Mouse (Mus musculus): ENCODE measurements around the gene Stard13. TPM values are rescaled to one million over a fixed set of nuclear protein-coding genes. Genes with fewer than 3 reads are reported as not detected.

Stard13 gene
- polyA plus RNA-seq, 1 experiment from 2014 or later: 4.5 TPM

DNA sequence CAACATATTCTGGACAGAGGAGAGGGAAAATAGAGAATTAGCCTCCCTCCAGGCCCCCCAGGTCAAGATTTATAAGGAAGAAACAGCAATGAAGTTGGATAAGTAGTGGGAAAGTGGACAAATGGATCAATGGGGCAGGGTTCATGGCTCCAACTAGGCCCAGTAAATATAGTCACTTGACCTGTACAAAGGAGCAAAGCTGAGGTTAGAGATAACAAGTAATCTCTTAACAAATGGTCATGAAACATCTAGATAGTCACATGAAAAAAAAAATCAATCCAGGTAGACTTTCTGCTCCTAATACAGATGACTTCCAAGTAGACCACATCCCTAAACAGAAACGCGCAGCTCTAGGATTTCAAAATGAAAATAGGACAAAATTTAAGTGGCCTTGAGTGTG is 155.7 kb downstream of the Stard13 start:
- H3K9me3 ChIP-seq (replicated peaks; ENCODE audit: control insufficient read depth, low read length): no peaks in the 10 kb centered on the region; the same call in 1 of the 2 replicates
- no peak overlapping the region for H3K9ac ChIP-seq (ENCODE audit: low read length)
- H3K4me3 ChIP-seq (ENCODE audit: low read length): no peak overlapping the region
- WGBS: 91% methylated on average over 2 of the region's 2 CpGs
- no peak for ATAC-seq (replicated peaks; ENCODE audit: extremely low read depth, insufficient read depth, low FRiP score)
- no peaks in the 10 kb centered on the region for H3K4me1 ChIP-seq (ENCODE audit: control insufficient read depth, insufficient read depth, low read length)
- H3K27ac ChIP-seq (ENCODE audit: low read length): no peak overlapping the region
- no peaks in the 10 kb centered on the region for H3K27me3 ChIP-seq (ENCODE audit: control insufficient read depth, insufficient read depth, low read length)
- H3K36me3 ChIP-seq (ENCODE audit: control insufficient read depth, insufficient read depth): 0 out of 2 replicates have a peak, but pooled peaks cover 2% of the 10 kb centered on the region
- no peak overlapping the region for H3K4me2 ChIP-seq (ENCODE audit: low read depth, low read length)

DNA sequence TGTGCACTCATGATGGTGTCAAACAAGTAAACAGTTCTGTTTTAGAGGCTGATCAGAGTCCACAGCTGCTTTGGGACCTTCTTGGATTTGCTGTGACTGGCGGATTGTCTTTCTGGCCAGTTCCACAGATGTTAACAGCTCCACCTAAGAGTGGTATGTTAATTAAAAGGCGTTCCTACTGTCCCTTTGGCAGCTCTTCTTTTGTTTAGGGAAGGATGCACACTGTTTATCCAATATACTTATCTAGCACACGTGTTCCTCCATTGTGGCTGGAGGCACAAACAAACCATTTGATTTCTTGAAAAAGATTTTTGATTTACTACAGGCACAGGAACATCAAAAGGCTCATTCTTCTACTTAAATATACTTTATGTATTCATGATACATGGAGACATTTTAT is 156.7 kb downstream of the Stard13 start:
- no peak for ATAC-seq (replicated peaks; ENCODE audit: extremely low read depth, insufficient read depth, low FRiP score)
- Histone ChIP-seq H3K9ac (ENCODE audit: low read length) (no peak overlapping the region), H3K9me3 (replicated peaks; ENCODE audit: control insufficient read depth, low read length) (no peaks in the 10 kb centered on the region; the same call in 1 of the 2 replicates), H3K36me3 (ENCODE audit: control insufficient read depth, insufficient read depth) (0 out of 2 replicates have a peak, but pooled peaks cover 2% of the 10 kb centered on the region), H3K27ac (ENCODE audit: low read length) (no peak overlapping the region), H3K4me2 (ENCODE audit: low read depth, low read length) (no peak overlapping the region), H3K27me3 (ENCODE audit: control insufficient read depth, insufficient read depth, low read length) (no peaks in the 10 kb centered on the region), H3K4me3 (ENCODE audit: low read length) (no peak overlapping the region), H3K4me1 (ENCODE audit: control insufficient read depth, insufficient read depth, low read length) (no peaks in the 10 kb centered on the region)
- 59% methylated on average over 3 of the region's 3 CpGs for WGBS

DNA sequence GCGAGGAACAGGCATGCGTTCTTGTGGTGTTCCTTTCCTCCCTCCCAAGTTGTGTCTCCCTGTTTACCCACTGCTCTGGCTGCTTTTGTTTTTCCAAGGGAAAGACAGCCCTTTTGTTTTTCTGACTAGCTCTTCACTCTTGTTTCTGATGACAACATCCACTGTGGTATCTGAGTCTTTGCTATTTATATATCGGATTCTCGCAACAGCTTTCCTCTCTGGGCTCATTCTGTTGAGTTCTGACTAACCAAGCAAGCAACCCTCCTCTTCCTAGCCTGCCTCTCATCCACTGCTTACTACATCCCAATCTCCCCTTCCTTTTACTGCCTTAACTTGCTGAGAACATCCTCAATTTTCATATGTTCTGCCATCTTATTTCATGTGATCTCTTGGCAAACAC is 159.4 kb downstream of the Stard13 start:
- Histone ChIP-seq H3K4me3 (ENCODE audit: low read length) (no peak overlapping the region), H3K9ac (ENCODE audit: low read length) (no peak overlapping the region), H3K36me3 (ENCODE audit: control insufficient read depth, insufficient read depth) (0 out of 2 replicates have a peak, but pooled peaks cover 2% of the 10 kb centered on the region), H3K27me3 (ENCODE audit: control insufficient read depth, insufficient read depth, low read length) (no peaks in the 10 kb centered on the region), H3K4me1 (ENCODE audit: control insufficient read depth, insufficient read depth, low read length) (peaks cover 2% of the 10 kb centered on the region), H3K9me3 (replicated peaks; ENCODE audit: control insufficient read depth, low read length) (no peaks in the 10 kb centered on the region; the same call in 1 of the 2 replicates), H3K27ac (ENCODE audit: low read length) (no peak overlapping the region), H3K4me2 (ENCODE audit: low read depth, low read length) (no peak overlapping the region)
- WGBS: 44% methylated on average over 4 of the region's 4 CpGs
- no peak for ATAC-seq (replicated peaks; ENCODE audit: extremely low read depth, insufficient read depth, low FRiP score)

DNA sequence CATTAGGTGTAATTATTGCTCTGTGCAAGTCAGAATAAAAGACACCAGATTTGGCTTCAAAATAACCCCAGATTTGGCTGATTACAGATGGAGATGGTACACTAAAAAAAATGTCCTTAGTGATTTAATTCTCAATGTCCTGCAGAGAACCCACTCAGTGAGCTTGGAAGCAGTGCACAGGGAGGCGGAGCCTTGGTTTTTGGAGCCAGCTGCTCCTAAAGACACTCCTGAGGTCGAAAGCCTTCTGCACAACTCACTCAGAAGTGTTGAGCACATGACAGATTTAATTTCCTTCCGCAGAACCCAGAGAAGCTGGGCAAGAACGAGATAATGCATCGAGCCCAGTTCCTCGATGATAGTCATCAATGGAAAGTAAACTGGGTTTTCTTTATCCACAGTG is 162.2 kb downstream of the Stard13 start:
- Histone ChIP-seq H3K4me1 (ENCODE audit: control insufficient read depth, insufficient read depth, low read length) (peaks cover 5% of the 10 kb centered on the region), H3K4me2 (ENCODE audit: low read depth, low read length) (no peak overlapping the region), H3K27me3 (ENCODE audit: control insufficient read depth, insufficient read depth, low read length) (no peaks in the 10 kb centered on the region), H3K27ac (ENCODE audit: low read length) (no peak overlapping the region), H3K4me3 (ENCODE audit: low read length) (no peak overlapping the region), H3K9me3 (replicated peaks; ENCODE audit: control insufficient read depth, low read length) (no peaks in the 10 kb centered on the region; the same call in 1 of the 2 replicates), H3K9ac (ENCODE audit: low read length) (no peak overlapping the region), H3K36me3 (ENCODE audit: control insufficient read depth, insufficient read depth) (0 out of 2 replicates have a peak, but pooled peaks cover 2% of the 10 kb centered on the region)
- no peak for ATAC-seq (replicated peaks; ENCODE audit: extremely low read depth, insufficient read depth, low FRiP score)
- 42% methylated on average over 6 of the region's 6 CpGs for WGBS

DNA sequence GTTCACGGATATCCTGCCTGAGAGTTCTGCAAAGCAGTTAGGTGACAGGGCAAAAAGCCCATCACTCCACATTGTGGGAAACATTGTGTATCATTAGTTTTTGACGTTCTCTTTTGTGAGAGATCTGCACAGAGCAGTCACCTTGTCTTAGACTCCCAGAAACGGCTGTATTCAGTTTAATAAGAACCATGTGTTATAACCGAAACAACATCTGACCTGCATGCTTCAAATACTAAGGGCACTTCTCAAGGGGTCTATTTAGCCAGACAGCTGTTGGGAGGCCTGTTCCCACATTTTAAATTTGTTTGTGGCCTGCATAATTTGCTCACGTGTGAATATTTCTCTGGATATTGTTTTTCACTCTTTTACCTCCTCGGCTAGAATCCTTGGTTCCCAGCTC is 162.7 kb downstream of the Stard13 start:
- peaks cover 8% of the 10 kb centered on the region for H3K4me1 ChIP-seq (ENCODE audit: control insufficient read depth, insufficient read depth, low read length)
- no peak overlapping the region for H3K9ac ChIP-seq (ENCODE audit: low read length)
- H3K27ac ChIP-seq (ENCODE audit: low read length): peak overlapping the region; percentile 32; the same call in 1 of the 2 replicates

DNA sequence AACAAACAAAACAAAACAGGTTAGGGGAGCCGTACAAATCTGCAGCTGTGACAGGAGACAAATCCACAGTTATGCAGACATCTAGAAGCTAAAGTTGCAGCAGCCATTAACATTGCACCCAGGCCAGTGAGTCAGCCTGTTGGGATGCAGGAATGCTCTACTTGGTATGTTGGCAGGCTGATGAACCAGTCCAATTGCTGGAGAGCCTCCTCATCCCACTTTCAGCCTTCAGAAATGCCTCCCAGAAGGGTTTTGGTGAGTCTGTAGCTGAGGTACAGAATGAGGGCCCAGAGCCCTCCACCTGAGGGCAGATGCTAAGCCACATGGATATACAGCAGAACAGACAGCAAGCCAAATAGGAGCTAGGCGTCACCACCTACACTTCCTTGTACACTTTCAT is 164.1 kb downstream of the Stard13 start:
- H3K36me3 ChIP-seq (ENCODE audit: control insufficient read depth, insufficient read depth): no peaks in the 10 kb centered on the region
- no peak overlapping the region for H3K9ac ChIP-seq (ENCODE audit: low read length)
- H3K4me3 ChIP-seq (ENCODE audit: low read length): no peak overlapping the region
- H3K27me3 ChIP-seq (ENCODE audit: control insufficient read depth, insufficient read depth, low read length): no peaks in the 10 kb centered on the region
- 67% methylated on average over 2 of the region's 2 CpGs for WGBS
- ATAC-seq (replicated peaks; ENCODE audit: extremely low read depth, insufficient read depth, low FRiP score): no peak
- H3K27ac ChIP-seq (ENCODE audit: low read length): no peak overlapping the region
- H3K9me3 ChIP-seq (replicated peaks; ENCODE audit: control insufficient read depth, low read length): no peaks in the 10 kb centered on the region
- H3K4me1 ChIP-seq (ENCODE audit: control insufficient read depth, insufficient read depth, low read length): peaks cover 14% of the 10 kb centered on the region
- H3K4me2 ChIP-seq (ENCODE audit: low read depth, low read length): no peak overlapping the region

More for the DNA sequence above, 162.7 kb downstream of the Stard13 start:
- no peak for ATAC-seq (replicated peaks; ENCODE audit: extremely low read depth, insufficient read depth, low FRiP score)
- no peak overlapping the region for H3K4me2 ChIP-seq (ENCODE audit: low read depth, low read length)
- 0 out of 2 replicates have a peak, but pooled peaks cover 2% of the 10 kb centered on the region for H3K36me3 ChIP-seq (ENCODE audit: control insufficient read depth, insufficient read depth)
- WGBS: 66% methylated on average over 6 of the region's 6 CpGs
- H3K4me3 ChIP-seq (ENCODE audit: low read length): no peak overlapping the region
- no peaks in the 10 kb centered on the region for H3K27me3 ChIP-seq (ENCODE audit: control insufficient read depth, insufficient read depth, low read length)
- H3K9me3 ChIP-seq (replicated peaks; ENCODE audit: control insufficient read depth, low read length): no peaks in the 10 kb centered on the region; the same call in 1 of the 2 replicates

DNA sequence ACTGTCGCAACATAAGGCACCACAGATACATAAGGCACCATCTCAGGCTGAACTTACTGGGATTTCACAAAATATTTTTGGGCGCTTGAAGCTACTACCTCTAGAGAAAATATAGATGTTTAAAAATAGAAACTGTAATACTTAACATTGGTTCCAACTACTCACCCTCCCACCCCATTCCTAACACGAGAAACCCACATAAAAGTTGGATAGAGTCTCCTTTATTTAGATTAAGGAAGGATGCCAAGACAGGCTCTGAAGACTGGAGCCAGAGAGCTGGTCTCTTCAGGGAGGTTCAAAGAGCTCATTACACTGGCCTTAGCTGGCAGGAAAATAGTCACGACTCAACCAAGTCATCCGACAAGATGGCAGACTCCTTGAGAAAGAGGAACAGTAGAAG is 167.6 kb downstream of the Stard13 start:
- 68% methylated on average over 5 of the region's 5 CpGs for WGBS
- Histone ChIP-seq H3K36me3 (ENCODE audit: control insufficient read depth, insufficient read depth) (peaks cover 19% of the 10 kb centered on the region), H3K4me3 (ENCODE audit: low read length) (no peak overlapping the region), H3K9ac (ENCODE audit: low read length) (no peak overlapping the region), H3K9me3 (replicated peaks; ENCODE audit: control insufficient read depth, low read length) (peaks cover 11% of the 10 kb centered on the region), H3K27me3 (ENCODE audit: control insufficient read depth, insufficient read depth, low read length) (no peaks in the 10 kb centered on the region), H3K4me2 (ENCODE audit: low read depth, low read length) (no peak overlapping the region), H3K4me1 (ENCODE audit: control insufficient read depth, insufficient read depth, low read length) (peaks cover 14% of the 10 kb centered on the region), H3K27ac (ENCODE audit: low read length) (0 out of 2 replicates have a peak overlapping the region, but pooled peaks have one; percentile 27)
- ATAC-seq (replicated peaks; ENCODE audit: extremely low read depth, insufficient read depth, low FRiP score): no peak

DNA sequence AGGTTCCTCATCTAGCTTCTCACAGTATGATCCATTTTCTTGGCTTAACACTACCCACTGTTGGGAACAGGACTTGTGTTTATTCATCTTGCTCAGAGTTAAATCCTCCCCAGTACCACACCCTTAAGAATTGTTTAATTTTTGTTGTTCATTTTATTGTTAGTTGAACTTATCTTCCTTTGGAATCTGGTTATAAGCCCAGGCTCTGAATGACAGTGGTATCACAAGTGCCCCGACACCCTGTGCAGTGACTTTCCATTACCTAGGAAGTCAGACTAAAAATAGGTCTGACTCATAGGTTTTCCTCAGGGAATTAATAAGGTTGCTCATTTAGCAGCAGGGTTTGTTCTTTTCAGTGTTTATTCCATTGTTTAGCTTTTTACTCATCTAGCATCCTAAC is 168.4 kb downstream of the Stard13 start:
- ATAC-seq (replicated peaks; ENCODE audit: extremely low read depth, insufficient read depth, low FRiP score): no peak
- no peak overlapping the region for H3K27ac ChIP-seq (ENCODE audit: low read length)
- H3K9ac ChIP-seq (ENCODE audit: low read length): no peak overlapping the region
- H3K27me3 ChIP-seq (ENCODE audit: control insufficient read depth, insufficient read depth, low read length): no peaks in the 10 kb centered on the region
- peaks cover 11% of the 10 kb centered on the region for H3K9me3 ChIP-seq (replicated peaks; ENCODE audit: control insufficient read depth, low read length)
- H3K4me2 ChIP-seq (ENCODE audit: low read depth, low read length): no peak overlapping the region
- peaks cover 14% of the 10 kb centered on the region for H3K4me1 ChIP-seq (ENCODE audit: control insufficient read depth, insufficient read depth, low read length)
- 21% methylated on average over 1 of the region's 1 CpGs for WGBS
- no peak overlapping the region for H3K4me3 ChIP-seq (ENCODE audit: low read length)
- peaks cover 19% of the 10 kb centered on the region for H3K36me3 ChIP-seq (ENCODE audit: control insufficient read depth, insufficient read depth)

DNA sequence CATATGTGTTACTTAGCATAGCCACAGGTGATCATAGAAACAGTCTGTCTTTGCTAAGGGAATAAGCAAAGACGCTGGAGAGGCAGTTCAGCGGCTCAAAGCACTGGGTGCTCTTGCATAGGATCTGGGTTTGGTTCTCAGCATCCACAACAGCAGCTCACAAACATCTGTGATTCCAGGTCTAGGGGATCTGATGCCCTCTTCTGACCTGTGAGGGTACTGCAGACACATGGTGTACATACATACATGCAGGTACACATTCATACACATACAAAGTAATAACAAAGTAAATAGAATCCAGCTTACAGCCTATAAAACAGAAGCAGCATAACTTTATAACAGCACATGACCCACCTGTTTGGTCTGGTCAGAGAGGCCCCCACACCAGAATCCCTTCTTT is 171.7 kb downstream of the Stard13 start:
- Histone ChIP-seq H3K9ac (ENCODE audit: low read length) (no peak overlapping the region), H3K9me3 (replicated peaks; ENCODE audit: control insufficient read depth, low read length) (peaks cover 11% of the 10 kb centered on the region), H3K36me3 (ENCODE audit: control insufficient read depth, insufficient read depth) (peaks cover 19% of the 10 kb centered on the region), H3K4me2 (ENCODE audit: low read depth, low read length) (no peak overlapping the region), H3K27ac (ENCODE audit: low read length) (no peak overlapping the region), H3K4me1 (ENCODE audit: control insufficient read depth, insufficient read depth, low read length) (peaks cover 14% of the 10 kb centered on the region), H3K27me3 (ENCODE audit: control insufficient read depth, insufficient read depth, low read length) (no peaks in the 10 kb centered on the region), H3K4me3 (ENCODE audit: low read length) (no peak overlapping the region)
- ATAC-seq (replicated peaks; ENCODE audit: extremely low read depth, insufficient read depth, low FRiP score): no peak
- 98% methylated on average over 2 of the region's 2 CpGs for WGBS

Data from heart, embryonic 16.5 days (tissue).